Mouse (Mus musculus) gastrocnemius, postnatal 36 days (tissue): Measurements from ENCODE around the gene B4galnt4. TPM values are rescaled to one million over a fixed set of nuclear protein-coding genes. Genes with fewer than 3 reads are reported as not detected.
"Not testable (repeated sequence)": the region's sequence is repeated elsewhere in the genome, so short reads cannot be mapped to it uniquely, and the experiment has no call there.

Source experiments
- DNase-seq, 2 experiments: peaks; one replicate each; pipeline ENCODE4 v3.0.0; 2022
- intact Hi-C: fragments of 180-260 bp; cut with DNase I; formaldehyde crosslinking; loops from one replicate; pipeline ENCODE4 v1.15.1; 2025
- long read RNA-seq, 2 experiments: library from polyadenylated mRNA; stranded (forward); transcript quantifications; one replicate each; pipeline ENCODE4 v2.0.0; 2021
- total RNA-seq, 2 experiments: library from RNA; stranded (reverse); gene quantifications; 2 replicates each; pipeline ENCODE4 v1.2.3; 2021

The B4galnt4 gene
- under 1 TPM; 0.20 to 0.22 TPM for total RNA-seq
- long read RNA-seq, experiment 1: 0 reads
- long read RNA-seq, experiment 2: 0 reads

DNA sequence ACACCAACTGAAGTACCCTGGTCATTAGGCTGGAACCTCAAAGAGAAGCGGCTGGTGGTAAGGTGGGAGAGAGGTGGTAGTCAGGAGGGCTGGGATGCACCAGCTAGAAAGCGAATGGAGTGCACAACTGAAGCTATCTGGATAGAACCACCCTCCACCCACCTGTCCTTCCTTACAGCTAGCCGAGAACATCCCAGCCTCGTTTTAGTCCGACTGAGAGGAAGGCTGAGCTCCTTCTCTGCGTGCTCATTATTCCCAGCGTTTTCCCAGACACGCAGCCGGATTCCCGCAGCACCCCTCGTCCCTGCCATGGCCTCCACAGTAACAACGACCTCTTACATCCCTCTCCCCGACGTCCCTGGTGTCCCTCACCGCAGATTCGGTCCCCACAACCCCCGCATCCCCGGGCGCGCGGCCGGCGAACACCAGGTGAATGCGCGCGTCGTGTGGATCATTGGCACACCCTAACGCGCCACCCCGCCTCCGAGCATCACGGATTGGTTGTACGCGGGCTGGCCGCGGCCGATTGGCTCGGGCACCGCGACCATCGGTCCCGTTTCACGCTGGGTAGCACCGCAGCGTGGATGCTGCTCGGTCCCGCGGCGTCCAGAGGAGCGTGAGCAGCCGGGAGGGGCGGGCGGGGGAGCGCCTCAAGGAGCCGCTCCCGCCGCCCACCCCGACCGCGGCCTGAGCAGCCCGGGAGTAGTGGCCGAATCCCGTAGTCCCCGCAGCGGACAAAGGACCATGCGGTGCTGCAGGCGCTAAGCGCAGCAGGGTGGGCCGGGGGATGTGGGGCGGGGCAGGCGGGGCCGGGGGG is at the start of gene B4galnt4:
Gene B4galnt4 (plus strand): TSS at position 679 of the 817 bp plus-strand sequence.
- intact Hi-C loops: no loop called here
- peak in 1 of 2 experiments; percentile 50 for DNase-seq

DNA sequence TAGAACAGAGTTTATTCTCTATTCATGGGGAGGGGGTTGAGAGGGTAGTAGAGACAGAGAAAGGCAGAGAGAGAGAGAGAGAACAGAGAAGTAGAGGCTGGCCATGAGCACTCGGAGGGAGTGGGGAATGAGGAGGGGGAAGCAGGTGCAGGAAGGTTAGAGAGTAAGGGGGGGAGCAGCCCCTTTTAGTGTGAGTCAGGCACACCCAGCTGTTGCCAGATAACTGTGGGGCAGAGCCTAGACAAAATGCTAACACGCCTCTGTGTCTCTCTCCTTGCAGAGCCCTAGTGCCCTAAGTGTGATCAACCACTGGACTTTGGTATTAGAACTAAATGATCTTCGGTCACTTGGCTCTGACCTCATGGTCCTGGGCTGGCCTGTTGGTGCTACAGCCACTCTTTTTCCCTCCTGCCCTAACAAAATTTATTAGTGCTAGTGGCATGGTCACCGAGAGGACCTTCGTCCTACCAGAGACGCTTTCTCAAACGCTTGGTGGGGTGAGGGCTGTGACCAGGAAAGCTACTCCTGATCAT is 49.6 kb upstream of the B4galnt4 start:
- intact Hi-C loops: loop anchor here (2.0 to 5.0 kb wide), 2 partner anchors 29 to 161 kb away; partner anchors contain the start of gene Rnh1
- no peak for DNase-seq

DNA sequence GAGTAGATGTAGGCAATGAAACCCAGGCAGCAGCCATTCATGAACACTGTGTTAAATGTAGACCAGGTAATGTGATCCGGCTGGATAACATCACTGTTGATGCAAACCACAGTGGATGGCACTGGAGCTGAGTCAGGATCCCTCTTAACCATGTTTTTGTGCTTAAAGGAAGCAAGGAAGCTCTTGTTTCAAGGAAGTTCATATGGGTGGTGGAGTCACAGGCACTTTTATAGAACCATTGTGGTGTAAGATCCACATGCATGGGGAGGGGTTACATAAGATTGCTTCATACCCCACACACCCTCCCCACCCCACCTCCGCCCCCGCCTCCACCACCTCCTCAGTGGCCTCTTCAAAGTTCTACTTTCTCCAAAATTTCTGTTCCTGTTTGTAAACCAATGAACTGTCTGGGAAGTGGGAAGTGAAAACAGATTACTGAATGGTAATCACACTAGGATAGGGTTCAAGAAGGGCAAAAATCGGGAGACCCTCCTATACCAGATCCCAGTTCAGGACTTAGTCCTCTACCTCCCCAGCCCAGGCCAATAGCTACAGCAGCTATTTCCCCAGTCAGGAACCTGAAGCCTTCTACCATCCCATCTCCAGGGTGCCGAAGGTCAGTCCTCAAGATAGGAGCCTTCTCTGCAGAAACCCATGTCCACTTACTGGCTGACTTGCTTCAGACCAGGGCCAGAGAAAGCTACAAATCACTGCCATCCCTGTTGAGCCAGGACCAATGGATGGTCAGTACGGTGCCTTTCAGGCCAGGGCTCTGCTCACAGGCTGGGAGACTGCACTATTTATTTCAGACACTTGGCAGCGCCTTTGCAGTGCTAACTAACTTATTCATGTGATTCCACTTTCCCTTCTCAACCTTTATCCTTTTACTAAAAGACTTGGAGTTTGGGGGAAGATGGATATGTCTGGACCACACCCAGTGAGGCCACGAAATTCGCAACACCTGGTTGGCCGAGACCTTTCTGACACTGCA is 43.9 kb upstream of the B4galnt4 start:
- no peak for DNase-seq
- intact Hi-C loops: no loop called here

DNA sequence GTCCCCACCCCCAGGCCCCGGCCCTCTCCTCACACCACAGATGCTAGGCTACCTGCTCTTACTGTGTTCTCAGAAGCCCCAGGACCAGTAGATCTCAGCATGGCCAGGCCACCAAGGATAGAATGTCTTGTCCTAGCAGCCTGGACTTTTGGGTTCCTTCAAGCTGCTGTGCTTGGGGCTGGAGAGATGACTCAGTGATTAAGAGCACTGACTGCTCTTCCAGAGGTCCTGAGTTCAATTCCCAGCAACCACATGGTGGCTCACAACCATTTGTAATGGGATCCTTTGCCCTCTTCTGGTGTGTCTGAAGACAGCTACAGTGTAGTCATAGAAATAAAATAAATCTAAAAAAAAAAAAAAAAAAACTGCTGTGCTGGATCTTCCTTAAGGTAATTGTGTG is 43.1 kb upstream of the B4galnt4 start, which contains the start of gene Ifitm6:
Gene Ifitm6 (minus strand): TSS at position 101 of the 400 bp plus-strand sequence.
- DNase-seq, intact Hi-C loops: not testable (repeated sequence)

DNA sequence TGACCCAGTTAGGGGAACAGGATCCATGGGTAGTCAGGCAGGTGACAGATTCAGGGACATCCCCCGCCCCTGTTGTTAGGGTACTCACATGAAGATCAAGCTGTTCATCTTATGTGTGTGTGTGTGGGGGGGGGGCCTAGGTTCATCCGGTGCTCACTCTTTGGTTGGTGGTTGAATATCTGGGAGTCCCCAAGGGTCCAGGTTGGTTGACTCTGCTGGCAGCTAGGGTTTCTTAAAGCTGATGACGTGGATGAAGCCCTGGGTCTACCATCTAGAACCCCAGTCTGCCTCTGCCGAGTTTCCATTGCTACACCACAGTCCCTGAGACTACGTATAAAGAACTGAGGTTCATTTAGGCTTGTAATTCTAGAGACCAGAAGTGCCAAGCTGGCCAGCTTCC is 41.9 kb upstream of the B4galnt4 start:
- intact Hi-C loops: no loop called here
- no peak for DNase-seq

DNA sequence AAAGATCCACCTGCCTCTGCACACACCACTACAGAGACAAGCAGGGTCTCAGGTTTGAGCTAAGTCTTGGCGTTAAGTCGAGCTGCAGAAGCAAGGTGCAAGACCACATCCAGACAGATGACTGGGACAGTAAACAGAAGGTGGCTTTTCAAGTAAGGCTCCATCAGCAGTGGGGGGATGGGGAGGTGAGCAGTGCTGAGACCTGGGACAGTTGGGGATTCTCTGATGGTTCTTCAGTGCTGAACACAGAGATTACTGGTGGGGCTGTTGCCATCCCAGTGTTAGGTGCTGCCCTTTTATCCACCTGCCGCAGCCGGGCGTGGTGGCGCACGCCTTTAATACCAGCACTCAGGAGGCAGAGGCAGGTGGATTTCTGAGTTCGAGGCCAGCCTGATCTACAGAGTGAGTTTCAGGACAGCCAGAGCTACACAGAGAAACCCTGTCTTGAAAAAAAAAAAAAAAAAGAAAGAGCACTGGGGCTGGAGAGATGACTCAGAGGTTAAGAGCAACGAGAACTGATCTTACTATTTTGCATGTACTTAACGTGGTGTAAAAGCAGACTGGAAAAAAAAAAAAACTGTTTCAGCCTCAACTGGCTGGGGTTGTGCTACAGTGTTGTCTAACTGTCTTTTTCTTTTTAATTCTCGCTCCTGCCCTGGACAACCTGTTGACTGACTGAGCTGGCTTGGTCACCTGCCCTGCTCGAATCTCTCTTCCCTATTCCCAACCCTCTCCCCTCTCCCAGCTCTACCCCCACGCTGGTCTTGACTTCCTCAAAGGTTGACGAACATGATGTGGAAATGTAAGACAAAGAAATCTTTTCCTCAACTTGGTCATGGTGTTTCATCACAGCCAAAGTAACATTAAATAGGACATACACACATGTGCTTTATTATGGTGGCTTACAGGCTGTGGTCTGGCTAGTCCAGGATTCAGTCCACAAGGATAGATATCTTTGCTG is 39.1 kb upstream of the B4galnt4 start:
- DNase-seq: no peak
- intact Hi-C loops: no loop called here

DNA sequence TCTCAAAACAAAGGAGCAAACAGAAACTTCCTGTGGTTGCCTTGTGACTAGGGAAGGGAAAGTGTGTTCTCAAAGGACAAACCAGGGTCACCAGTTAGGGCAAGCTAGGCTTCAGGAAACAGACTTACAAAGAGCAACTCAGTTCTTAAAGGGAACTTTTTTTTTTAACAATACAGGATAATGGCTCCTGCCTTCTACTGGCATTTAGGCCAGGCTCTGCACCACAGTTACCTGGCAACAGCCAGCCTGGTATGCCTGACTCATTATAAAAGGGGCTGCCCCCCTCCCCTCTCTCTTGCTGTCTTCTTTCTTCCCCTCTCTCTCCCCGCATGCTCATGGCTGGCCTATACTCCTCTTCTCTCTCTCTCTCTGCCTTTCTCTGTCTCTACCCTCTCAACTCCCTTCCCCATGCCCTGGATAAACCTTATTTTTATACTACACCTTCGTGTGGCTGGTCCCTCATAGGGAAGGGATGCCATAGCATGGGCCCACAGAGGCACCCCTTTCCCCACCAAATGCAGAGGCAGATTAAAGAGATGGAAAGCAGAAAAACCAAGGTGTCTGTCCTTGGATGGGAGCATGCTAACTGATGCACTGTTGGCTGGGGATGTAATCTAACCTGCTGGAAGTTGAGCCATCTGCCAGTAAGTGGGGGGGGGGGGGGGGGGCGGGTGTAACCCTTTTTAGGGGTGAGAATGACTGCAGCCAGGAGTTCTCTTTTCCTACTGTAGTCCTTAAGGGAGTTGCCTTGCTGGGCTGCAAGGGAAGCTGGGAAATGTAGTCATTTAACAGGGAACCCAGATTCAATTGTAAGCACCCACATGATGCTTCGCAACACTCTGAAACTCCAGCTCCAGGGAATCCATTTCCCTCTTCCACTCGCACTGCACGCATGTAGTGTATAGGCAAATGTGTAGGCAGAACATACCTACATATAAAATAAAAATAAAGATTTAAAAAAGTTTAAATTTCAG is 35.8 kb upstream of the B4galnt4 start:
- intact Hi-C loops: no loop called here
- DNase-seq: no peak

DNA sequence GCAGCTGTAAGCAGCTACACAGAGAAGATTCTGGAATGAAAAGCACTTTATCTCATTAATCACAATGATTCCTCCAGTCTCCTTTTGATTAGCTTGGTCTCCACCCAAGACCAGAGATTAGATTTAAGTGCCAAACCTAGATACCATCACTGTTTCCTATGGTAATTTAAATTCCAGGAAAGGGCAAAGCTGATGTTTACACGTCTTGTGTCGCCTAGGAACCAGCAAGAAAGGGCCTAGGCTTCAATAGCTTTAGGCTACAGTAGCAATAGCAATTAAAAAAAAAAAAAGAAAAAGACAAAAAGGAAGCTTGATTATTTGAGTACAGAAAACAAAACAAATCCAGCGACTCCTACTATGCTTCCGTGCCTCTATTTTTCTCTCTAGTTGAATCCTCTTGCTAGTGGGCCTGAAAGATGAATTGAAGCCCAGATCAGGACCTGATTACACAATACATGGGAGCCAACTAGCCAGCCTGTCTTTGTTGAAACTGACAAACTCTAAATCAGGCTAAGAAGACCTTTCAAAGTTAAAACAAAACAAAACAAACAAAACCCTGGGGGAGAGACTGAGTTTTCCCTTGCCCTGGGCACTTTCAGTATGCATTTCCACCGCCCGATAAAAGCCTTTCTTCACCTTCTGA is 34.7 kb upstream of the B4galnt4 start:
- DNase-seq: no peak
- intact Hi-C loops: no loop called here

DNA sequence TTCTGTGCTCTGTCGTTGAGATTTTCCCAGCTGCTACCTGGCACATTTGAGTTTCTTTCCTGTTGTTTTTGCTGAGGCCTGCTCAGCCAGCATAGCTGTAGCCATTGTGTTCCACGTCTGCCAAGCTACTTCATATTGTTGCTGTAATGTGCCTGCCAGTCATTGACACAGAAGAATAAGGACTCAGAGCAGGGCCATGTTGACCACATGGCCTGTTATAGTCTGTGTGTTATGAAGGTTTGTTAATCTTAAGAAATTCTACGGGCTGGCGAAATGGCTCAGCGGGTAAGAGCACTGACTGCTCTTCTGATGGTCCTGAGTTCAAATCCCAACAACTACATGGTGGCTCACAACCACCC is 34.2 kb upstream of the B4galnt4 start:
- DNase-seq: no peak
- intact Hi-C loops: no loop called here

DNA sequence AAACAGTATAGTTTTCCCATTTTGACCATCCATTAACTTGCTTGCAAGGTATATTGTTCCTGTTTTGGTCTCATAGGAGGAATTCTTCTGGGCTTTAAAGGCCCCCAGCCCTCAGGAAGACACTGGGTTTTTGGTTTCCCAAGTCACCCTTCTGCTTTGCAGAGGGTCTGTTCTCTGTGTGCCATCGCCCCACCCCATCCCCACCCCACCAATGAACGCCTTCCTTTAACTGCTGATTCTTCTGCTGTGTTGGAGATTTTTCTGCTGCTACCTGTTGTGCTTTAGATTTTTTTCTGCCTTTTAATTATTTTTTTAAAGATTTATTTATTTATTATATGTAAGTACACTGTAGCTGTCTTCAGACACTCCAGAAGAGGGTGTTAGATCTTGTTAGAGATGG is 32.1 kb upstream of the B4galnt4 start, which contains the start of gene Gm17387:
Gene Gm17387 (plus strand): TSS at position 301 of the 400 bp plus-strand sequence.
- no peak for DNase-seq
- intact Hi-C loops: no loop called here

DNA sequence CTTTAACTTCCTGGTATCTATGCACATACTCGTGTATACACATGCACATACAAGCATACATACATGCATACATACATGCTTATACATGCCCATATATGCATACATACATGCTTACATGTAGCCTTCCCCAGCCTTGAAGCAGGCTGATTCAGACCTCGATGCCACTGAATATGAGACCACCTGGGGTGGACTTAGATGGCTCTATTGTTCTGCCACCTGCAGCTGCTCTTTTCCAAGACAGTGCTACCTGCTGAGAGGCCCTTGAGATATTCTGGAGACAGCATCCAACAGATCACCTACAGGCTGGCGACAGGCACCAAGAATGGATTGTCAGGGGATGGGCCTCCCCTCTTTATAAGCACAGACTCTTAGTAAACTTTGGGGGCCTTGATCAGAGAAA is 30.5 kb upstream of the B4galnt4 start:
- intact Hi-C loops: no loop called here
- DNase-seq: no peak

DNA sequence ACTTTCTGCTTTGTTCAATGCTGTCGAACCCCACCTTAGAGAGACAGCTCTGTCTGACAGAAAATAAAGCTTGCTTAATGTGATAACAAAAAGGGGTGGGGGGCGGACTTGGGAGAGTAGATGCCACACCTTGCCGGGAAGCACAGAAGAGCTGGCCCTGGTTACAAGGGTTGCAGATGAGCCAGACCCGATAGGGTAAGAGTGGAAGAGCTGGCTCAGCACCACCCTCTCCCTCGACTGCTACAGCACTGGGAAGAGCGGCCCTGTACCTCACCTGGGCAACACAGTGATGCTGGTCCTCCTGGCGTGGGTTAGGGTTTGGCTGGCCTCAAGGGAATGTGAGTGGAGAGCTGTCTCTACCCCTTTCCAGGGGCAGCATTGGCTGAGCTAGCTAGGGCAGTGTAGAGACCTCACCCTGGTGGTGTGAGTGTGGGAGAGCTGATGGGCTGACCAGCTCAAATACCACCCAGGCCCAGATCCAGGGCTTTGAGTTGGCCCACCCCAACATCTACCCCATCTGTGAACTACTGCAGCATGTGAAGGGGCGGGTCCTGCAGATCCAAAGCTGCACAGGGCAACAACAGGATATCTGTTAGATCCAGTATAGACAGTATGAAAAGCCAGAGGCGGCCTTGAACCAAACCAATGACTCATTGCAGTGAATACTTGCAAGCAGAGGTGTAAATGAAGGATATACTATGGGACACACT is 28.3 kb upstream of the B4galnt4 start:
- DNase-seq: no peak
- intact Hi-C loops: no loop called here

DNA sequence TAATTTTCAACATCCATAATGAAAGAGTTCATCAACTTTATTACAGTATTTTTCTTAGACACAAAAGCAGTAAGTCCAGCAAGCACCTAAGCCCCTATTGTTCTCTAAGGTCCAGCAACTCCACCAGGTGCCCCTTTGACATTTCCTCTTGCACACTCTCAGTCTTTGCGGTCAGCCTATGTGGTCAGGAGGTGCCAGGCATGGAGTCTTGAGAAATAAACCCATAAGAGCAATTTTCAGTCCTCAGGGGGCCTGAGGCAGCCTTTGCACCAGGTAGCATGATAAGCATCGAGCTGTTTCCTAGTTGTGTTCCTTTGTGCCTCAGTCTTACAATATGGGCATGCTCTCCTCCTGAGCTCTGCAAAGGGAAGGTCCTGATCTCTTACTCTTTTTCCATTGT is 24.3 kb upstream of the B4galnt4 start:
- DNase-seq, intact Hi-C loops: not testable (repeated sequence)

DNA sequence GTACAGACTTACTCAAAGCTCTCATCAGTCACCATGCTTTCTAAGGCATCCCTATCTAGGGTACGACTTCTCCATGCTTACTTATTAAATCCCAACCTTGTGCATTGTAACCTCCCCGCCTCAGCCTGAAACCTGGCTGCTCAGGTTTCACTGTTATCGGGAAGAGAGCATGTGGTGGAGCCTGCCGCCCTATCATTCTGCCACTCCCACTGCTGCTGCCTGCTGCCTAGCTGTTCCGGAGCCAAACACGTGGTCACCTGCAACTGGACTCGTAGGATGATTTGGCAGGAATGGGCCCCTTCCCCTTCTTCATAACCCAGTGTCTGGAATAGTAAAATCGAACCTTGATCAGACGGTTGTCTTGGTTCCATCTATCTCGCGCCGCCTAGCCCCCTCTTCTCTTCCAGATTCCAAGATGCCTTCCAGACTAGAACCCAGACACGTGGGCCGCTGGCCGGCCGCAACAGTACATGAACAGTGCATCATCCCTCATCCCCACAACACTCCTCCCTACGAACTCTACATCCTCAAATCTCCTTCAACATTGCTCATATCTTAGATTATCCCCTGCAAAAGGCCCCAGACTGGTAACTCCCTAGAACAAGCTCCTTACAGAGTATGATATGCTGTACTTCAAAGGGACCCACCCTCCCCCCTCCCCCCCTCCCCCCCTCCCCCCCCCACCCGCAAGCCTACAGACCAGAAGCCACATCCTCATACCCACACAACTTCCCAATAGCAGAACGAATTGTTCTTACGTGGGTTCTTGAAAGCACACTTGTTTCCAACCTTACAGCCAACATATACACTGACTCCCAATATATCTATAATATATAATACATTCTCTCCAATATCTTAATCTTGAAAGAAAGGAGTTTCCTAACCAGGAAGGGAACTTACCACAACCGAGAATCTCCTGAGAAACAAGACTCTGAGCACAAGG is 22.5 kb upstream of the B4galnt4 start:
- DNase-seq: no peak
- intact Hi-C loops: no loop called here

DNA sequence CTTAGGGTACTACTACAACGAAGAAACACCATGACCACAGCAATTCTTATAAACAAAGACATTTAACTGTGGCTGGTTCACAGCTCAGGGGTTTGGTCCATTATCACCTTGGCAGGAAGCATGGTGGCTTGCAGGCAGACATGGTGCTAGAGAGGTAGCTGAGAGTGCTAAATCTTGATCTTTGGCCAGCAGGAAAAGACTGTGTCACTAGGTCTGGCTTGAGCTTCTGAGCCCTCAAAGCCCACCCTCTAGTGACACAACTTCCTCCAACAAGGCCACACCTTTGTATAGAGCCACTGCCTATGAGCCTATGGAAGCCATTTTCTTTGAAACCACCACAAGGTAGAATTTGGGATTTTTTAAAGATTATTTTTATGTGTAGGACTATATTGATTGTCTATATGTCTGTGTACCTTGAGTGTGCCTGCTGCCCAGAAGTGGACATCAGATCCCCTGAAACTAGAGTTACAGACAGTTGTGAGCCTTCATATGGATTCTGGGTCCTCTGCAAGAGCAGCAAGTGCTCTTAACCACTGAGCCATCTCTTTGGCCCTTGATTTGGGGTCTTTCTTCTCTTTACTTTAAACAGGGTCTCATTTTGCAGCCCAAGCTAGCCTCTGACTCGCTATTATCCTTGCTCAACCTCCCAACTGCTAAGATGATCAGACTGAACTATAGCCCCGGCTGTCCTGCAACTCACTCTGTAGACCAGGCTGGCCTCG is 21.4 kb upstream of the B4galnt4 start:
- no peak for DNase-seq
- intact Hi-C loops: loop anchor here (2.0 kb wide), 1 partner anchor 29 kb away; the partner anchor contains the start of gene Ifitm3
